In the genomic region with DNA sequence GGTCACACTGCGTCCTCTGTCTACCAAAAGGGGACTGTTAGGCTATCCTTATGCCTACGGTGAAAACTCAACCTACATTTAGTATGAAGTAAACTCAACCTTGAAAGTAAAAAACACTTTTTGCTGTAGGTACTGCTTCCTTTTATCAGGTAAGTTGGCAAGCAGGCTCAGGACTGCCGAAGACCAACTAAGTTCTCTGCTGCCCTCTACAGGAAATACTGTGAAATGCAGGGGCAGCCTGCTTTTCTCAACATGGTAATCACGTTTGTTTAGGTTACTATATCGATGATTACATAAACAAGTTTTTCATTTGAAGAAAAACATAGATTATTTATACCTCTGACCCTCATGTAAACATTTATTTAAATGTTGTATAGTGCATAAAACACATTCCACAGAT, we compare ENCODE assay signal across 8 mouse cellular contexts. TPM values are rescaled to one million over a fixed set of nuclear protein-coding genes. Genes with fewer than 3 reads are reported as not detected.
DNase-seq lines count a peak whose midpoint lies in the region; ATAC-seq and TF ChIP-seq lines count a peak whose summit lies in the region.

No protein-coding gene starts in this region.

- H3K4me1 ChIP-seq in E14TG2a.4 (replicated peaks; ENCODE audit: low read depth, low read length), result peaks cover 26% of the 10 kb centered on the region
- no peaks in the 10 kb centered on the region; the same call in 1 of the 2 replicates for H3K4me1 ChIP-seq in spleen, adult 2 months (ENCODE audit: control insufficient read depth, insufficient read depth, insufficient read length)

- no peak for TF ChIP-seq POLR2A in spleen, adult 2 months (IDR thresholded peaks at IDR 0.05; ENCODE audit: low read depth, low read length)

- intact Hi-C loops in heart, postnatal 25 days (cut with DNase I), result loop anchor here (1.0 to 10.0 kb wide), 3 partner anchors 105 to 492 kb away; no protein-coding TSS in a partner anchor

- 27% methylated on average over 5 of the region's 5 CpGs for WGBS in spleen, adult 2 months

- peak; percentile 81 for DNase-seq in heart, adult 8-10 months (ENCODE audit: low spot score)
- DNase-seq in heart, postnatal 25 days (ENCODE audit: low spot score), result no peak
- DNase-seq in cerebellum, adult 11 months, result peak; percentile 67
- peak; percentile 86 for DNase-seq in layer of hippocampus, adult 11-12 months (ENCODE audit: low spot score)
- DNase-seq in lung, postnatal 10 days, result peak; percentile 77
- peak; percentile 51 to 71 for DNase-seq in spleen, adult 2 months (ENCODE audit: low read depth in 1 of 2, low spot score in 2 of 2)

- H3K4me3 ChIP-seq in E14TG2a.4 (replicated peaks; ENCODE audit: low read length), result no peak overlapping the region
- H3K4me3 ChIP-seq in spleen, adult 2 months (ENCODE audit: extremely low read depth, insufficient read depth, insufficient read length), result no peak overlapping the region

- H3K9me3 ChIP-seq in E14TG2a.4 (ENCODE audit: low read length), result peaks cover 10% of the 10 kb centered on the region

- TF ChIP-seq CTCF in E14TG2a.4 (conservative IDR thresholded peaks at IDR 0.05; ENCODE audit: low read length), result peak; percentile 99
- peak; percentile 70; the same call in 1 of the 2 replicates for TF ChIP-seq CTCF in spleen, adult 2 months (IDR thresholded peaks at IDR 0.05; ENCODE audit: extremely low read depth, insufficient read depth, insufficient read length, insufficient replicate concordance)

- no peak overlapping the region for H3K27ac ChIP-seq in spleen, adult 2 months (ENCODE audit: insufficient read depth, low read length)

- 0 out of 2 replicates have a peak, but pooled peaks have one; percentile 30 for ATAC-seq in frontal cortex, adult (ENCODE audit: low TSS enrichment)

- H3K36me3 ChIP-seq in E14TG2a.4 (ENCODE audit: insufficient read depth, low read length), result peaks cover 56% of the 10 kb centered on the region
- H3K36me3 ChIP-seq in spleen, adult 2 months (ENCODE audit: control insufficient read depth, insufficient read depth, low read length), result no peaks in the 10 kb centered on the region

- no peaks in the 10 kb centered on the region for H3K27me3 ChIP-seq in E14TG2a.4 (ENCODE audit: insufficient read depth, low read length)
- H3K27me3 ChIP-seq in spleen, adult 2 months (ENCODE audit: control insufficient read depth, insufficient read depth, low read length), result no peaks in the 10 kb centered on the region

RNA-seq across cellular contexts. Expression of a gene that starts 21.1 kb away (rescaled TPM):
- 10 to 100 TPM; 14.6 to 21.0 (median 18.4) TPM for total RNA-seq in heart, adult 8-10 months (2022)
- 10 to 100 TPM; 19.8 to 20.0 TPM for total RNA-seq in heart, postnatal 25 days (2021)
- 6.1 and 7.6 TPM in 2 replicates for polyA plus RNA-seq in spleen, adult 2 months (2012; rRNA removed)

RNA-seq across cellular contexts. Expression of a gene that starts 21.2 kb away (rescaled TPM):
- total RNA-seq in heart, adult 8-10 months (2022), result not detected
- not detected for total RNA-seq in heart, postnatal 25 days (2021)
- polyA plus RNA-seq in spleen, adult 2 months (2012; rRNA removed), result not detected in 2 replicates

RNA-seq across cellular contexts. Expression of a gene that starts 42.9 kb away (rescaled TPM):
- not detected for total RNA-seq in heart, adult 8-10 months (2022)
- total RNA-seq in heart, postnatal 25 days (2021), result not detected
- polyA plus RNA-seq in spleen, adult 2 months (2012; rRNA removed), result not detected in 2 replicates

RNA-seq across cellular contexts. Expression of a gene that starts 48.2 kb away (rescaled TPM):
- not detected for total RNA-seq in heart, adult 8-10 months (2022)
- not detected for total RNA-seq in heart, postnatal 25 days (2021)
- not detected in 2 replicates for polyA plus RNA-seq in spleen, adult 2 months (2012; rRNA removed)

RNA-seq across cellular contexts. Expression of a gene that starts 59.4 kb away (rescaled TPM):
- not detected for total RNA-seq in heart, adult 8-10 months (2022)
- total RNA-seq in heart, postnatal 25 days (2021), result not detected
- polyA plus RNA-seq in spleen, adult 2 months (2012; rRNA removed), result not detected in 2 replicates
